In genomic region chr13:76383972-76384663, GRCm38 (mm10) we compare ENCODE assay signal across 8 mouse cellular contexts. TPM values are rescaled to one million over a fixed set of nuclear protein-coding genes. Genes with fewer than 3 reads are reported as not detected.
DNase-seq lines count a peak whose midpoint lies in the region; ATAC-seq and TF ChIP-seq lines count a peak whose summit lies in the region.

Mctp1 (plus strand) TSS chr13:76384535.

- DNase-seq in Patski (ENCODE audit: low read depth, low spot score) = no peak
- DNase-seq in cerebellum, adult 9-11 months = peak; percentile 83
- peak in 1 of 2 experiments; percentile 39 for DNase-seq in frontal cortex, adult 2 months (ENCODE audit: extremely low spot score in 1 of 2, low spot score in 1 of 2)
- DNase-seq in hindbrain, embryonic 11.5 days (ENCODE audit: low spot score) = peak; percentile 81
- peak in 1 of 2 experiments; percentile 65 for DNase-seq in layer of hippocampus, postnatal 14 days (ENCODE audit: low spot score in 2 of 2)
- DNase-seq in lung, postnatal 14 days = peak; percentile 41
- peak; percentile 75 for DNase-seq in retina, embryonic 14.5 days (ENCODE audit: low spot score)
- peak; percentile 57 to 70 for DNase-seq in urinary bladder, postnatal 4 days (ENCODE audit: low spot score in 2 of 2)

- H3K4me1 ChIP-seq in hindbrain, embryonic 11.5 days (replicated peaks; ENCODE audit: control insufficient read depth, insufficient read depth, low read length) = 0 out of 2 replicates have a peak, but pooled peaks cover 3% of the 10 kb centered on the region

- peak; percentile 93 for ATAC-seq in Patski
- peak; percentile 91 for ATAC-seq in hindbrain, embryonic 11.5 days (ENCODE audit: low FRiP score)

- H3K4me3 ChIP-seq in hindbrain, embryonic 11.5 days (ENCODE audit: low read depth, low read length) = peak within 1 kb of the TSS; percentile 68

- in situ Hi-C loops in Patski (cut with MboI; ENCODE audit: low pct_unique_long_range_greater_than_20kb) = no loop called here

- CTCF ChIA-PET in Patski (lab: Charles Lee) = no interaction called here

- H3K4me2 ChIP-seq in hindbrain, embryonic 11.5 days (replicated peaks; ENCODE audit: low read depth, low read length) = peak within 1 kb of the TSS; percentile 97

- H3K27ac ChIP-seq in hindbrain, embryonic 11.5 days (ENCODE audit: low read depth, low read length) = no peak within 1 kb of the TSS

- no peaks in the 10 kb centered on the region for H3K9me3 ChIP-seq in hindbrain, embryonic 11.5 days (ENCODE audit: control insufficient read depth, low read length)

- 0% methylated on average over 58 of the region's 62 CpGs for WGBS in hindbrain, embryonic 11.5 days

- H3K36me3 ChIP-seq in hindbrain, embryonic 11.5 days (ENCODE audit: control insufficient read depth, insufficient read depth, low read length) = no peaks in the 10 kb centered on the region

- no peak for TF ChIP-seq CTCF in Patski (IDR thresholded peaks at IDR 0.05)

- peaks cover 20% of the 10 kb centered on the region for H3K27me3 ChIP-seq in Patski
- peaks cover 2% of the 10 kb centered on the region; the same call in 1 of the 2 replicates for H3K27me3 ChIP-seq in hindbrain, embryonic 11.5 days (ENCODE audit: control insufficient read depth, insufficient read depth, low read length)

- peak within 1 kb of the TSS; percentile 71 for H3K9ac ChIP-seq in hindbrain, embryonic 11.5 days (ENCODE audit: low read depth, low read length)

- POLR2A ChIA-PET in Patski (lab: Charles Lee) = interaction anchor here (0.6 kb wide), 1 partner anchor 582 kb away, joined by 3 read pairs; no protein-coding TSS in a partner anchor

RNA-seq across cellular contexts. Expression of gene Mctp1, which starts in this region (rescaled TPM):
- 0.10 TPM for polyA plus RNA-seq in Patski (2021)
- polyA plus RNA-seq in frontal cortex, adult 2 months (2012; rRNA removed) = 20.5 and 26.6 TPM in 2 replicates
- polyA plus RNA-seq in hindbrain, embryonic 11.5 days (2014; fragmentation: Nextera tagmentation; extraction: Ambion mirVana) = 2.4 and 3.4 TPM in 2 replicates
- total RNA-seq in layer of hippocampus, postnatal 14 days (2021) = 10 to 100 TPM; 58.0 to 59.7 TPM

Comparison
In these comparisons a context has a peak if more than half of its experiments do, and no peak if none do; other contexts are left out.
1. Peak in ATAC-seq in Patski; RNA of the gene not detected or under 1 TPM.